Mouse (Mus musculus): Measurements from ENCODE around the gene Rac1. TPM values are rescaled to one million over a fixed set of nuclear protein-coding genes. Genes with fewer than 3 reads are reported as not detected.
A peak's percentile ranks its signal among the peaks of the same experiment; 100 is the strongest.
"Not testable (repeated sequence)": the region's sequence is repeated elsewhere in the genome, so short reads cannot be mapped to it uniquely, and the experiment has no call there.

Gene Rac1
- 480 and 494 TPM in 2 replicates for polyA plus RNA-seq (2014; fragmentation: Nextera tagmentation; extraction: Ambion mirVana)

- Histone ChIP-seq H3K9me3 (ENCODE audit: control insufficient read depth, low read length) (no peaks in the 10 kb centered on the region), H3K4me2 (peak within 1 kb of the TSS; percentile 91), H3K36me3 (ENCODE audit: control insufficient read depth, insufficient read depth, low read length) (no peaks in the 10 kb centered on the region), H3K9ac (ENCODE audit: low read length) (peak within 1 kb of the TSS; percentile 98), H3K4me1 (ENCODE audit: control insufficient read depth, insufficient read depth, low read length) (peaks cover 12% of the 10 kb centered on the region), H3K27ac (ENCODE audit: low read depth, low read length) (peak within 1 kb of the TSS; percentile 91), H3K27me3 (ENCODE audit: control insufficient read depth, insufficient read depth, low read length) (no peaks in the 10 kb centered on the region), H3K4me3 (ENCODE audit: low read depth, low read length) (peak within 1 kb of the TSS; percentile 98)
- under 1% methylated on average over 92 of the region's 105 CpGs for WGBS
- ATAC-seq (ENCODE audit: low FRiP score) (peak; percentile 97), DNase-seq (ENCODE audit: low spot score, missing footprints) (peak; percentile 99)
Measured at GRCm38 (mm10) chr5:143527486-143528307, at the start of gene Rac1. TSS of gene Rac1 (minus strand) at chr5:143528036.

DNA sequence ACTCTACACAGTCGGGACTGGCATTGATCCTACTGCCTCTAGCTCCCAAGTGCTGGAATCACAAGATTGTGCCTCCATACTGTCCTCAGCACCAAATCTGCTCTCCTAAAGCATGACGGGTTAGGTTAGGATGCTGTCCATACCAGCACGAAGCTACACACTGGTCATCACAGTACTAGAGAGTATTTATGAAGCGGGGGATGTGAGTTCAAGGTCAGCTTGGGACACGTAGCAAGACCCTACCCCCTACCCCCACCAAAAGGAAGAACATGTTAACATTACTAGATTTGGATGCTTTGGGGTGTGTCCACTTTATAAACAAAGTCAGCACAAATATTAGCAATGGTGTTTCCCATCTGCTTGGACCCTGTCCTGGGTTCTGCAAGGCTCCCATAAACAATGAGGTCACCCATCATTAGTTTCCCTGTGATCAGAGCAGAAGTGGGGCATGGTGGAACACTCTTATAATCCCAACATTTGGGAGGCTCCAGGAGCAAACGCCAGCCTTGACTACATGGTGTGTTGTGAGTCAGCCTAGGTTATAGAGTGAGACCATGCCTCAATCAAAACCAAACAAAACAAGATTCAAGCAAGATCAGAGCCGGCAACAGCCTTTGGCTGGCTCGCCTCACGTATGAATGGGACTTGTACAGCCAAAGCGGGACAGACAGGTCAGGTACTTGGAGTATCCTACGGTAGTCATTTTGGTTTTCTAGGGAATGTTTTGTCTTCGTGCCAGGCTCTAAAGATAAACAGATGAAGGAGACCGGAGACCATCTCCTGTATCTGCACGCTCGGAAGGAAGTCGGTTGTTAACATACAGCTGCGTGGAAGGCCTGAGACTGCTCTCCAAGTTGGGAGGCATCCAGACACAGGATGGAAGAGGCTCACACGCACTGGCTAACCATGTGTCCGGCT lies 46.7 kb upstream of the Rac1 start:
- H3K9me3 ChIP-seq (ENCODE audit: control insufficient read depth, low read length), result no peaks in the 10 kb centered on the region
- DNase-seq (ENCODE audit: low spot score, missing footprints), result no peak
- WGBS, result 84% methylated on average over 19 of the region's 19 CpGs
- no peaks in the 10 kb centered on the region for H3K27me3 ChIP-seq (ENCODE audit: control insufficient read depth, insufficient read depth, low read length)
- no peak overlapping the region for H3K27ac ChIP-seq (ENCODE audit: low read depth, low read length)
- no peak overlapping the region for H3K9ac ChIP-seq (ENCODE audit: low read length)
- H3K4me2 ChIP-seq, result no peak overlapping the region
- no peak overlapping the region for H3K4me3 ChIP-seq (ENCODE audit: low read depth, low read length)
- H3K36me3 ChIP-seq (ENCODE audit: control insufficient read depth, insufficient read depth, low read length), result no peaks in the 10 kb centered on the region
- no peaks in the 10 kb centered on the region for H3K4me1 ChIP-seq (ENCODE audit: control insufficient read depth, insufficient read depth, low read length)
- no peak for ATAC-seq (ENCODE audit: low FRiP score)

DNA sequence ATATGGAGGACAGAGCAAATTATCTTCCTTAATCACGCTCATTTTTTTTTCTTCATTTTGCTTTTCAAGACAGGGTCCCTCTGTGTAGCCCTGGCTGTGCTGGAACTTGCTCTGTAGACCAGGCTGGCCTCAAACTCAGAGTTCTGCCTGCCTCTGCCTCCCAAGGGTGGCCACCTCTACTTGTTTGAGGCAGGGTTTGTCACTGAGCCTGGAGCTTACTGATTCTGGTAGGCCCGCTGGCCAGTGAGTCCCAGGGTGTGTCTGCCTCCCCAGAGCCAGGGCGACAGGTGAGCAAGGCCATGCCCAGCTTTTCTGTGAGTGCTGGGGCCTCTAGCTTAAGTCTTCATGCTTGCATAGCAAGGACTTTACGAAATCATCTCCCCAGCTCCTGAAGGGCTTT lies 45.2 kb upstream of the Rac1 start:
- H3K27ac ChIP-seq (ENCODE audit: low read depth, low read length), result no peak overlapping the region
- H3K27me3 ChIP-seq (ENCODE audit: control insufficient read depth, insufficient read depth, low read length), result no peaks in the 10 kb centered on the region
- no peak overlapping the region for H3K4me3 ChIP-seq (ENCODE audit: low read depth, low read length)
- H3K9me3 ChIP-seq (ENCODE audit: control insufficient read depth, low read length), result no peaks in the 10 kb centered on the region
- ATAC-seq (ENCODE audit: low FRiP score) (no peak), DNase-seq (ENCODE audit: low spot score, missing footprints) (no peak)
- H3K4me1 ChIP-seq (ENCODE audit: control insufficient read depth, insufficient read depth, low read length), result no peaks in the 10 kb centered on the region
- WGBS, result 84% methylated on average over 4 of the region's 4 CpGs
- H3K36me3 ChIP-seq (ENCODE audit: control insufficient read depth, insufficient read depth, low read length), result no peaks in the 10 kb centered on the region
- H3K9ac ChIP-seq (ENCODE audit: low read length), result no peak overlapping the region
- H3K4me2 ChIP-seq, result no peak overlapping the region

- H3K4me3 ChIP-seq (ENCODE audit: low read depth, low read length), result no peak overlapping the region
- 85% methylated on average over 5 of the region's 5 CpGs for WGBS
- H3K27ac ChIP-seq (ENCODE audit: low read depth, low read length), result no peak overlapping the region
- no peaks in the 10 kb centered on the region for H3K36me3 ChIP-seq (ENCODE audit: control insufficient read depth, insufficient read depth, low read length)
- no peaks in the 10 kb centered on the region for H3K27me3 ChIP-seq (ENCODE audit: control insufficient read depth, insufficient read depth, low read length)
- no peak for DNase-seq (ENCODE audit: low spot score, missing footprints)
- no peaks in the 10 kb centered on the region for H3K9me3 ChIP-seq (ENCODE audit: control insufficient read depth, low read length)
- no peak for ATAC-seq (ENCODE audit: low FRiP score)
- H3K9ac ChIP-seq (ENCODE audit: low read length), result no peak overlapping the region
- no peaks in the 10 kb centered on the region for H3K4me1 ChIP-seq (ENCODE audit: control insufficient read depth, insufficient read depth, low read length)
- H3K4me2 ChIP-seq, result no peak overlapping the region
Measured at GRCm38 (mm10) chr5:143572195-143572594, 44.4 kb upstream of the Rac1 start.

DNA sequence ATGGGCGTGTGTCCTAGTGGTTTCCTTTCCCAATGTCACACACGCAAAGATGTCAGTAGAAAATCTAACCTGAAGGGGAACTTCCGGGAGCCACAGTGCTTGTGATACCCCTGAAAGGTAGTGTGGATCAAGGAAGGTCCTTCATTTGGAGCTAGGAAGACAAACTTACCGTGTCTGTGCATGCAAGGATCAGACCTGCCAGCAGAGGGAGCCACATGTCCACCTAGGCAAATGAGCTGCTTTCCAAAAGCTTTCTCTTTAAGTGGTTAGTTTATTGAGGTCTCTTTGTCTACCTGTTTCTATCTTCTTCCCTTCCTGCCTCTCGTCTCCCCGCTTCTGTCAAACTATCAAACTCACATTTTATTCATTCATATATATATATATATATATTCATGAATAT lies 40.0 kb upstream of the Rac1 start:
- Histone ChIP-seq H3K4me2 (no peak overlapping the region), H3K4me1 (ENCODE audit: control insufficient read depth, insufficient read depth, low read length) (no peaks in the 10 kb centered on the region), H3K27me3 (ENCODE audit: control insufficient read depth, insufficient read depth, low read length) (no peaks in the 10 kb centered on the region), H3K36me3 (ENCODE audit: control insufficient read depth, insufficient read depth, low read length) (no peaks in the 10 kb centered on the region), H3K9ac (ENCODE audit: low read length) (no peak overlapping the region), H3K4me3 (ENCODE audit: low read depth, low read length) (no peak overlapping the region), H3K9me3 (ENCODE audit: control insufficient read depth, low read length) (no peaks in the 10 kb centered on the region), H3K27ac (ENCODE audit: low read depth, low read length) (no peak overlapping the region)
- DNase-seq (ENCODE audit: low spot score, missing footprints) (peak; percentile 98), ATAC-seq (ENCODE audit: low FRiP score) (no peak)
- WGBS, result 24% methylated on average over 6 of the region's 6 CpGs

- no peak for ATAC-seq (ENCODE audit: low FRiP score)
- H3K9ac ChIP-seq (ENCODE audit: low read length), result no peak overlapping the region
- WGBS, result 93% methylated on average over 5 of the region's 5 CpGs
- no peak overlapping the region for H3K4me2 ChIP-seq
- no peaks in the 10 kb centered on the region for H3K9me3 ChIP-seq (ENCODE audit: control insufficient read depth, low read length)
- H3K4me1 ChIP-seq (ENCODE audit: control insufficient read depth, insufficient read depth, low read length), result no peaks in the 10 kb centered on the region
- no peaks in the 10 kb centered on the region for H3K27me3 ChIP-seq (ENCODE audit: control insufficient read depth, insufficient read depth, low read length)
- no peak overlapping the region for H3K27ac ChIP-seq (ENCODE audit: low read depth, low read length)
- no peak for DNase-seq (ENCODE audit: low spot score, missing footprints)
- H3K4me3 ChIP-seq (ENCODE audit: low read depth, low read length), result no peak overlapping the region
- no peaks in the 10 kb centered on the region for H3K36me3 ChIP-seq (ENCODE audit: control insufficient read depth, insufficient read depth, low read length)
Measured at GRCm38 (mm10) chr5:143567258-143567670, 39.4 kb upstream of the Rac1 start.

GRCm38 (mm10) chr5:143566804-143567203 lies 39.0 kb upstream of the Rac1 start:
- H3K27ac ChIP-seq (ENCODE audit: low read depth, low read length); H3K9me3 ChIP-seq (ENCODE audit: control insufficient read depth, low read length); H3K36me3 ChIP-seq (ENCODE audit: control insufficient read depth, insufficient read depth, low read length); H3K27me3 ChIP-seq (ENCODE audit: control insufficient read depth, insufficient read depth, low read length); H3K4me3 ChIP-seq (ENCODE audit: low read depth, low read length); H3K4me1 ChIP-seq (ENCODE audit: control insufficient read depth, insufficient read depth, low read length); H3K9ac ChIP-seq (ENCODE audit: low read length); H3K4me2 ChIP-seq; DNase-seq (ENCODE audit: low spot score, missing footprints); ATAC-seq (ENCODE audit: low FRiP score): not testable (repeated sequence)
- 86% methylated on average over 6 of the region's 6 CpGs for WGBS

- Histone ChIP-seq H3K4me2 (no peak overlapping the region), H3K9ac (ENCODE audit: low read length) (no peak overlapping the region), H3K4me3 (ENCODE audit: low read depth, low read length) (no peak overlapping the region), H3K9me3 (ENCODE audit: control insufficient read depth, low read length) (no peaks in the 10 kb centered on the region), H3K36me3 (ENCODE audit: control insufficient read depth, insufficient read depth, low read length) (no peaks in the 10 kb centered on the region), H3K27ac (ENCODE audit: low read depth, low read length) (no peak overlapping the region), H3K27me3 (ENCODE audit: control insufficient read depth, insufficient read depth, low read length) (no peaks in the 10 kb centered on the region), H3K4me1 (ENCODE audit: control insufficient read depth, insufficient read depth, low read length) (no peaks in the 10 kb centered on the region)
- no peak for ATAC-seq (ENCODE audit: low FRiP score)
- WGBS, result 87% methylated on average over 14 of the region's 14 CpGs
- no peak for DNase-seq (ENCODE audit: low spot score, missing footprints)
Measured at GRCm38 (mm10) chr5:143561544-143562185, 33.8 kb upstream of the Rac1 start.
